Mouse (Mus musculus) spleen, embryonic (tissue): ENCODE results near the gene Gm10770.
"Not testable (repeated sequence)": the region's sequence is repeated elsewhere in the genome, so short reads cannot be mapped to it uniquely, and the experiment has no call there.

Experiments used
- CTCF ChIA-PET: fragments of 350-600 bp; sonication (Branson Sonifier 250); formaldehyde crosslinking; loops from one replicate; lab custom pipeline; 2022; lab: Charles Lee

Gm10770 gene

GRCm38 (mm10) chr2:150179579-150179978 lies at the start of gene Gm10770:
TSS of gene Gm10770 (minus strand) at chr2:150179679.
- CTCF ChIA-PET = not testable (repeated sequence)

GRCm38 (mm10) chr2:150223263-150223662 lies 43.8 kb upstream of the Gm10770 start:
- CTCF ChIA-PET = not testable (repeated sequence)

- CTCF ChIA-PET = not testable (repeated sequence)
Measured at GRCm38 (mm10) chr2:150218363-150218725, 38.9 kb upstream of the Gm10770 start.

- CTCF ChIA-PET = not testable (repeated sequence)
Measured at GRCm38 (mm10) chr2:150217600-150218362, 38.3 kb upstream of the Gm10770 start, which contains the start of gene Zfp937. TSS of gene Zfp937 (plus strand) at chr2:150218073.

- CTCF ChIA-PET = not testable (repeated sequence)
Measured at GRCm38 (mm10) chr2:150181570-150181999, 2.1 kb upstream of the Gm10770 start, which contains the start of gene Gm14139. TSS of gene Gm14139 (plus strand) at chr2:150181755.

- CTCF ChIA-PET = not testable (repeated sequence)
Measured at GRCm38 (mm10) chr2:150181046-150181445, 1.6 kb upstream of the Gm10770 start.

- CTCF ChIA-PET = no interaction called here
Measured at GRCm38 (mm10) chr2:150173833-150174232, 5.6 kb downstream of the Gm10770 start.

GRCm38 (mm10) chr2:150166703-150167102 lies 12.8 kb downstream of the Gm10770 start:
- CTCF ChIA-PET = no interaction called here

- CTCF ChIA-PET = no interaction called here
Measured at GRCm38 (mm10) chr2:150136435-150136897, 43.0 kb downstream of the Gm10770 start, which contains the start of gene Zfp120. TSS of gene Zfp120 (minus strand) at chr2:150136708.

GRCm38 (mm10) chr2:150132773-150133172 lies 46.7 kb downstream of the Gm10770 start:
- CTCF ChIA-PET = no interaction called here

- CTCF ChIA-PET = not testable (repeated sequence)
Measured at GRCm38 (mm10) chr2:150132002-150132401, 47.5 kb downstream of the Gm10770 start.
